10 mouse cellular contexts compared by ENCODE assay signal in genomic region chr7:67477996-67478395, GRCm38 (mm10).
DNase-seq lines count a peak whose midpoint lies in the region; ATAC-seq lines count a peak whose summit lies in the region.
"Had no signal": no experiment of that assay in that cellular context is flagged by ENCODE, and none has a peak within 500 bp of the region (broad histone marks: within the 10 kb centered on the region; RNA-seq: fewer than 3 reads in every experiment).

No protein-coding gene starts in this region.

- intact Hi-C loops in heart, postnatal 25 days (cut with DNase I): no loop called here

- H3K27ac ChIP-seq in hindbrain, embryonic 11.5 days (ENCODE audit: low read depth, low read length): no peak overlapping the region
- peak overlapping the region; percentile 42; the same call in 1 of the 2 replicates for H3K27ac ChIP-seq in neural tube, embryonic 13.5 days (replicated peaks)
- H3K27ac ChIP-seq: limb, embryonic 10.5 days had no signal

- no peaks in the 10 kb centered on the region for H3K27me3 ChIP-seq in hindbrain, embryonic 11.5 days (ENCODE audit: control insufficient read depth, insufficient read depth, low read length)
- H3K27me3 ChIP-seq in neural tube, embryonic 13.5 days: no peaks in the 10 kb centered on the region

- 44% methylated on average over 8 of the region's 10 CpGs for WGBS in hindbrain, embryonic 11.5 days
- 20% methylated on average over 9 of the region's 10 CpGs for WGBS in neural tube, embryonic 13.5 days

- peaks cover 3% of the 10 kb centered on the region for H3K4me1 ChIP-seq in hindbrain, embryonic 11.5 days (replicated peaks; ENCODE audit: control insufficient read depth, insufficient read depth, low read length)
- H3K4me1 ChIP-seq in neural tube, embryonic 13.5 days (replicated peaks): peaks cover 27% of the 10 kb centered on the region

- H3K4me2 ChIP-seq in hindbrain, embryonic 11.5 days (replicated peaks; ENCODE audit: low read depth, low read length): no peak overlapping the region
- peak overlapping the region; percentile 33; the same call in 1 of the 2 replicates for H3K4me2 ChIP-seq in neural tube, embryonic 13.5 days

- H3K9me3 ChIP-seq in hindbrain, embryonic 11.5 days (ENCODE audit: control insufficient read depth, low read length): no peaks in the 10 kb centered on the region
- no peaks in the 10 kb centered on the region for H3K9me3 ChIP-seq in neural tube, embryonic 13.5 days
- H3K9me3 ChIP-seq: limb, embryonic 10.5 days had no signal

- ATAC-seq in hindbrain, embryonic 11.5 days (ENCODE audit: low FRiP score): peak; percentile 28; the same call in 1 of the 2 replicates
- peak; percentile 56 for ATAC-seq in neural tube, embryonic 13.5 days (ENCODE audit: low read depth)

- no peak overlapping the region for H3K4me3 ChIP-seq in hindbrain, embryonic 11.5 days (ENCODE audit: low read depth, low read length)
- H3K4me3 ChIP-seq in neural tube, embryonic 13.5 days: no peak overlapping the region
- H3K4me3 ChIP-seq: limb, embryonic 10.5 days had no signal

- no peak overlapping the region for H3K9ac ChIP-seq in hindbrain, embryonic 11.5 days (ENCODE audit: low read depth, low read length)
- H3K9ac ChIP-seq in neural tube, embryonic 13.5 days: no peak overlapping the region

- no peaks in the 10 kb centered on the region for H3K36me3 ChIP-seq in hindbrain, embryonic 11.5 days (ENCODE audit: control insufficient read depth, insufficient read depth, low read length)
- H3K36me3 ChIP-seq in neural tube, embryonic 13.5 days: no peaks in the 10 kb centered on the region
- H3K36me3 ChIP-seq: limb, embryonic 10.5 days had no signal

- DNase-seq in right cerebral cortex, postnatal 10 days (ENCODE audit: low spot score in 2 of 2): peak; percentile 71 to 75
- DNase-seq in right cerebral cortex, postnatal 25 days: no peak
- no peak for DNase-seq in hindbrain, embryonic 11.5 days (ENCODE audit: low spot score)
- DNase-seq in thymus, postnatal 4 days: peak; percentile 63
- no peak for DNase-seq in yolk sac, embryonic 10.5 days (ENCODE audit: low spot score)
- no peak for DNase-seq in heart, postnatal 25 days (ENCODE audit: low spot score)
- DNase-seq in spleen, adult 12 weeks (ENCODE audit: low spot score): no peak
- DNase-seq: kidney, adult 9 months had no signal

Comparison
In these comparisons a context has a peak if more than half of its experiments do, and no peak if none do; other contexts are left out.
1. DNase-seq: peak in right cerebral cortex, postnatal 10 days (2 of 2) and thymus, postnatal 4 days (single experiment); none in right cerebral cortex, postnatal 25 days (single experiment), hindbrain, embryonic 11.5 days (single experiment), yolk sac, embryonic 10.5 days (single experiment), heart, postnatal 25 days (single experiment) and spleen, adult 12 weeks (single experiment).